Mouse (Mus musculus): ENCODE data around the gene Mipol1. TPM values are rescaled to one million over a fixed set of nuclear protein-coding genes. Genes with fewer than 3 reads are reported as not detected.
"Not testable (repeated sequence)": the region's sequence is repeated elsewhere in the genome, so short reads cannot be mapped to it uniquely, and the experiment has no call there.

Mipol1 gene
- polyA plus RNA-seq, 1 experiment from 2014 or later, result 6.8 TPM

- Histone ChIP-seq H3K36me3 (no peaks in the 10 kb centered on the region), H3K27me3 (replicated peaks) (no peaks in the 10 kb centered on the region), H3K4me1 (no peaks in the 10 kb centered on the region), H3K9me3 (no peaks in the 10 kb centered on the region), H3K4me2 (replicated peaks) (no peak overlapping the region), H3K27ac (no peak overlapping the region), H3K4me3 (no peak overlapping the region), H3K9ac (no peak overlapping the region)
- 60% methylated on average over 4 of the region's 4 CpGs for WGBS
- 0 out of 2 replicates have a peak, but pooled peaks have one; percentile 53 for ATAC-seq (ENCODE audit: low FRiP score, low read depth)
Observed at GRCm38 (mm10) chr12:57399547-57399946, 169.3 kb downstream of the Mipol1 start.

- no peak overlapping the region for H3K27ac ChIP-seq
- H3K36me3 ChIP-seq, result no peaks in the 10 kb centered on the region
- WGBS, result 19% methylated on average over 4 of the region's 4 CpGs
- H3K27me3 ChIP-seq (replicated peaks), result no peaks in the 10 kb centered on the region
- no peaks in the 10 kb centered on the region for H3K9me3 ChIP-seq
- no peak overlapping the region for H3K4me3 ChIP-seq
- ATAC-seq (ENCODE audit: low FRiP score, low read depth), result no peak
- H3K9ac ChIP-seq, result no peak overlapping the region
- no peaks in the 10 kb centered on the region for H3K4me1 ChIP-seq
- no peak overlapping the region for H3K4me2 ChIP-seq (replicated peaks)
Observed at GRCm38 (mm10) chr12:57400186-57400585, 170.0 kb downstream of the Mipol1 start.

GRCm38 (mm10) chr12:57401126-57401525 lies 170.9 kb downstream of the Mipol1 start:
- Histone ChIP-seq H3K27me3 (replicated peaks) (no peaks in the 10 kb centered on the region), H3K9me3 (no peaks in the 10 kb centered on the region), H3K36me3 (no peaks in the 10 kb centered on the region), H3K4me2 (replicated peaks) (no peak overlapping the region), H3K9ac (no peak overlapping the region), H3K4me3 (no peak overlapping the region), H3K4me1 (no peaks in the 10 kb centered on the region), H3K27ac (no peak overlapping the region)
- 38% methylated on average over 7 of the region's 7 CpGs for WGBS
- no peak for ATAC-seq (ENCODE audit: low FRiP score, low read depth)

GRCm38 (mm10) chr12:57402360-57402759 lies 172.1 kb downstream of the Mipol1 start:
- Histone ChIP-seq H3K36me3 (no peaks in the 10 kb centered on the region), H3K27me3 (replicated peaks) (no peaks in the 10 kb centered on the region), H3K9me3 (no peaks in the 10 kb centered on the region), H3K4me1 (no peaks in the 10 kb centered on the region), H3K9ac (no peak overlapping the region), H3K4me3 (no peak overlapping the region), H3K27ac (no peak overlapping the region), H3K4me2 (replicated peaks) (no peak overlapping the region)
- no peak for ATAC-seq (ENCODE audit: low FRiP score, low read depth)
- 89% methylated on average over 6 of the region's 6 CpGs for WGBS

- Histone ChIP-seq H3K9me3 (no peaks in the 10 kb centered on the region), H3K27me3 (replicated peaks) (no peaks in the 10 kb centered on the region), H3K27ac (no peak overlapping the region), H3K4me3 (no peak overlapping the region), H3K36me3 (no peaks in the 10 kb centered on the region), H3K4me1 (no peaks in the 10 kb centered on the region), H3K4me2 (replicated peaks) (no peak overlapping the region), H3K9ac (no peak overlapping the region)
- ATAC-seq (ENCODE audit: low FRiP score, low read depth), result no peak
Observed at GRCm38 (mm10) chr12:57409976-57410375, 179.7 kb downstream of the Mipol1 start.

GRCm38 (mm10) chr12:57413833-57414232 lies 183.6 kb downstream of the Mipol1 start:
- no peak overlapping the region for H3K4me2 ChIP-seq (replicated peaks)
- no peak overlapping the region for H3K4me3 ChIP-seq
- no peak overlapping the region for H3K9ac ChIP-seq
- no peaks in the 10 kb centered on the region for H3K27me3 ChIP-seq (replicated peaks)
- no peak for ATAC-seq (ENCODE audit: low FRiP score, low read depth)
- H3K9me3 ChIP-seq, result no peaks in the 10 kb centered on the region
- H3K27ac ChIP-seq, result no peak overlapping the region
- H3K36me3 ChIP-seq, result no peaks in the 10 kb centered on the region
- no peaks in the 10 kb centered on the region for H3K4me1 ChIP-seq
- WGBS, result 88% methylated on average over 3 of the region's 3 CpGs

GRCm38 (mm10) chr12:57424902-57425301 lies 194.7 kb downstream of the Mipol1 start:
- H3K4me3 ChIP-seq, result no peak overlapping the region
- no peaks in the 10 kb centered on the region for H3K4me1 ChIP-seq
- H3K27ac ChIP-seq, result no peak overlapping the region
- no peak for ATAC-seq (ENCODE audit: low FRiP score, low read depth)
- no peaks in the 10 kb centered on the region for H3K9me3 ChIP-seq
- WGBS, result 97% methylated on average over 5 of the region's 5 CpGs
- no peaks in the 10 kb centered on the region for H3K36me3 ChIP-seq
- H3K9ac ChIP-seq, result no peak overlapping the region
- no peaks in the 10 kb centered on the region for H3K27me3 ChIP-seq (replicated peaks)
- no peak overlapping the region for H3K4me2 ChIP-seq (replicated peaks)

- ATAC-seq (ENCODE audit: low FRiP score, low read depth), result no peak
- Histone ChIP-seq H3K9ac (no peak overlapping the region), H3K9me3 (no peaks in the 10 kb centered on the region), H3K27me3 (replicated peaks) (no peaks in the 10 kb centered on the region), H3K36me3 (no peaks in the 10 kb centered on the region), H3K4me2 (replicated peaks) (no peak overlapping the region), H3K27ac (no peak overlapping the region), H3K4me3 (no peak overlapping the region), H3K4me1 (no peaks in the 10 kb centered on the region)
- WGBS, result 88% methylated on average over 3 of the region's 3 CpGs
Observed at GRCm38 (mm10) chr12:57428243-57428642, 198.0 kb downstream of the Mipol1 start.

- Histone ChIP-seq H3K9ac (no peak overlapping the region), H3K4me3 (no peak overlapping the region), H3K27me3 (replicated peaks) (no peaks in the 10 kb centered on the region), H3K4me2 (replicated peaks) (no peak overlapping the region), H3K27ac (no peak overlapping the region), H3K4me1 (no peaks in the 10 kb centered on the region), H3K36me3 (no peaks in the 10 kb centered on the region), H3K9me3 (no peaks in the 10 kb centered on the region)
- 28% methylated on average over 2 of the region's 2 CpGs for WGBS
- ATAC-seq (ENCODE audit: low FRiP score, low read depth), result no peak
Observed at GRCm38 (mm10) chr12:57428767-57429166, 198.5 kb downstream of the Mipol1 start.

- not testable (repeated sequence) for H3K4me1 ChIP-seq; H3K9me3 ChIP-seq; H3K4me2 ChIP-seq (replicated peaks); H3K27me3 ChIP-seq (replicated peaks); H3K9ac ChIP-seq; ATAC-seq (ENCODE audit: low FRiP score, low read depth); H3K36me3 ChIP-seq; H3K4me3 ChIP-seq; H3K27ac ChIP-seq
- WGBS, result 61% methylated on average over 8 of the region's 8 CpGs
Observed at GRCm38 (mm10) chr12:57436939-57437659, 206.9 kb downstream of the Mipol1 start.

- ATAC-seq (ENCODE audit: low FRiP score, low read depth), result no peak
- H3K27ac ChIP-seq, result no peak overlapping the region
- H3K4me1 ChIP-seq, result no peaks in the 10 kb centered on the region
- WGBS, result 47% methylated on average over 10 of the region's 10 CpGs
- H3K36me3 ChIP-seq, result no peaks in the 10 kb centered on the region
- no peaks in the 10 kb centered on the region for H3K27me3 ChIP-seq (replicated peaks)
- H3K4me3 ChIP-seq, result no peak overlapping the region
- no peaks in the 10 kb centered on the region for H3K9me3 ChIP-seq
- no peak overlapping the region for H3K4me2 ChIP-seq (replicated peaks)
- no peak overlapping the region for H3K9ac ChIP-seq
Observed at GRCm38 (mm10) chr12:57444281-57444903, 214.2 kb downstream of the Mipol1 start.

- Histone ChIP-seq H3K4me2 (replicated peaks) (no peak overlapping the region), H3K9ac (no peak overlapping the region), H3K9me3 (no peaks in the 10 kb centered on the region), H3K4me1 (no peaks in the 10 kb centered on the region), H3K4me3 (no peak overlapping the region), H3K27me3 (replicated peaks) (no peaks in the 10 kb centered on the region), H3K36me3 (no peaks in the 10 kb centered on the region), H3K27ac (no peak overlapping the region)
- WGBS, result 82% methylated on average over 3 of the region's 3 CpGs
- no peak for ATAC-seq (ENCODE audit: low FRiP score, low read depth)
Observed at GRCm38 (mm10) chr12:57447331-57447730, 217.1 kb downstream of the Mipol1 start.

- no peak overlapping the region for H3K9ac ChIP-seq
- H3K4me2 ChIP-seq (replicated peaks), result no peak overlapping the region
- no peaks in the 10 kb centered on the region for H3K36me3 ChIP-seq
- H3K9me3 ChIP-seq, result no peaks in the 10 kb centered on the region
- no peak overlapping the region for H3K27ac ChIP-seq
- no peak overlapping the region for H3K4me3 ChIP-seq
- WGBS, result 84% methylated on average over 1 of the region's 1 CpGs
- no peaks in the 10 kb centered on the region for H3K4me1 ChIP-seq
- ATAC-seq (ENCODE audit: low FRiP score, low read depth), result no peak
- H3K27me3 ChIP-seq (replicated peaks), result no peaks in the 10 kb centered on the region
Observed at GRCm38 (mm10) chr12:57449299-57449698, 219.1 kb downstream of the Mipol1 start.
